Mouse (Mus musculus): Measurements from ENCODE around the gene Mcl1. TPM values are rescaled to one million over a fixed set of nuclear protein-coding genes. Genes with fewer than 3 reads are reported as not detected.
"Not testable (repeated sequence)": the region's sequence is repeated elsewhere in the genome, so short reads cannot be mapped to it uniquely, and the experiment has no call there.

The Mcl1 gene
- 60.9 and 70.2 TPM in 2 replicates for polyA plus RNA-seq (2015; fragmentation: Nextera tagmentation; extraction: Ambion mirVana)

DNA sequence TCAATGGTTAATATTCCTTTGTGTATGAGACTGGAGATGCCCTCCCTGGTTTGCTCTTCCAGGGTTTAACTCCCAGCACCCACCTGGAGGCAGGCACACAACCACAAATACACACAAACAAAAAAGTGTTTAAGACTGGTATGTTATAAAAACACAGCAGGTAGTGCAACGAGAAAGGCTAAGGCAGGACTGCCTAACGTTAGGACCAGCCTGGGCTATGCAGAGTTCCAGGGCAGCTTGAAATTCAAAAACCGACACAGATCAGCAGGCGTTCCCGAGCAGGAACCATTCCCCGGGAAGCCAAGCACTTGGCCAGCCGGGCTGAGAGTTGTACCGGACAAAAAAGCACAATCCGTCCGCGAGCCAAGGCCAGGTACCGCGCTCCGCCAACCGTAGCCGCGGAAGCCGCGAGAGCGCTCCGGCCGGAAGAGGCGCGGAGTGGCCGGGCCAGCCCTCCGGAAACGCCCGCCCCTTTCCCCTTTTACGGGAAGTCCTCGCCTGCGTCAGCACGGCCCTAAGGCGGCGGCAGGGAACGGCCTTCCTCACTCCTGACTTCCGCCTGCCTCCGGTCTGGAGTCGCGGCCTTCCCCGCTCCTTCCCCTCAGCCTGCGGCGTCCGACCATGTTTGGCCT lies at the start of gene Mcl1:
Mcl1 (plus strand) TSS at position 553 of the 632 bp plus-strand sequence.
- Histone ChIP-seq H3K9me3 (replicated peaks; ENCODE audit: low read length) (no peaks in the 10 kb centered on the region), H3K27ac (peak within 1 kb of the TSS; percentile 99), H3K4me3 (replicated peaks; ENCODE audit: low read depth, low read length) (peak within 1 kb of the TSS; percentile 100), H3K4me1 (replicated peaks; ENCODE audit: insufficient read depth, low read length) (peaks cover 14% of the 10 kb centered on the region; the same call in 1 of the 2 replicates), H3K9ac (ENCODE audit: low read depth, low read length) (peak within 1 kb of the TSS; percentile 100), H3K27me3 (ENCODE audit: insufficient read depth, low read length) (no peaks in the 10 kb centered on the region), H3K4me2 (ENCODE audit: low read length) (peak within 1 kb of the TSS; percentile 89), H3K36me3 (ENCODE audit: insufficient read depth, low read length) (peaks cover 9% of the 10 kb centered on the region; the same call in 1 of the 2 replicates)
- ATAC-seq (replicated peaks; ENCODE audit: low FRiP score, low read depth) (peak; percentile 96), DNase-seq (ENCODE audit: low spot score) (peak; percentile 98)
- under 1% methylated on average over 43 of the region's 43 CpGs for WGBS
- TF ChIP-seq CTCF (IDR thresholded peaks at IDR 0.05; ENCODE audit: low read depth), result no peak

- H3K4me3 ChIP-seq (replicated peaks; ENCODE audit: low read depth, low read length), result no peak overlapping the region
- H3K36me3 ChIP-seq (ENCODE audit: insufficient read depth, low read length), result peaks cover 24% of the 10 kb centered on the region
- H3K9ac ChIP-seq (ENCODE audit: low read depth, low read length), result no peak overlapping the region
- no peaks in the 10 kb centered on the region for H3K27me3 ChIP-seq (ENCODE audit: insufficient read depth, low read length)
- no peaks in the 10 kb centered on the region for H3K4me1 ChIP-seq (replicated peaks; ENCODE audit: insufficient read depth, low read length)
- no peak overlapping the region for H3K4me2 ChIP-seq (ENCODE audit: low read length)
- no peak for TF ChIP-seq CTCF (IDR thresholded peaks at IDR 0.05; ENCODE audit: low read depth)
- 77% methylated on average over 3 of the region's 3 CpGs for WGBS
- ATAC-seq (replicated peaks; ENCODE audit: low FRiP score, low read depth), result no peak
- no peak for DNase-seq (ENCODE audit: low spot score)
- H3K27ac ChIP-seq, result no peak overlapping the region
- H3K9me3 ChIP-seq (replicated peaks; ENCODE audit: low read length), result no peaks in the 10 kb centered on the region
Measured at GRCm38 (mm10) chr3:95609195-95609594, 49.4 kb upstream of the Mcl1 start.

GRCm38 (mm10) chr3:95613996-95614395 lies 44.6 kb upstream of the Mcl1 start:
- Histone ChIP-seq H3K9ac (ENCODE audit: low read depth, low read length) (no peak overlapping the region), H3K9me3 (replicated peaks; ENCODE audit: low read length) (no peaks in the 10 kb centered on the region), H3K4me1 (replicated peaks; ENCODE audit: insufficient read depth, low read length) (no peaks in the 10 kb centered on the region), H3K4me2 (ENCODE audit: low read length) (no peak overlapping the region), H3K4me3 (replicated peaks; ENCODE audit: low read depth, low read length) (no peak overlapping the region), H3K36me3 (ENCODE audit: insufficient read depth, low read length) (peaks cover 19% of the 10 kb centered on the region), H3K27ac (no peak overlapping the region), H3K27me3 (ENCODE audit: insufficient read depth, low read length) (no peaks in the 10 kb centered on the region)
- ATAC-seq (replicated peaks; ENCODE audit: low FRiP score, low read depth) (no peak), DNase-seq (ENCODE audit: low spot score) (no peak)
- TF ChIP-seq CTCF (IDR thresholded peaks at IDR 0.05; ENCODE audit: low read depth), result no peak
- WGBS, result 94% methylated on average over 1 of the region's 1 CpGs

DNA sequence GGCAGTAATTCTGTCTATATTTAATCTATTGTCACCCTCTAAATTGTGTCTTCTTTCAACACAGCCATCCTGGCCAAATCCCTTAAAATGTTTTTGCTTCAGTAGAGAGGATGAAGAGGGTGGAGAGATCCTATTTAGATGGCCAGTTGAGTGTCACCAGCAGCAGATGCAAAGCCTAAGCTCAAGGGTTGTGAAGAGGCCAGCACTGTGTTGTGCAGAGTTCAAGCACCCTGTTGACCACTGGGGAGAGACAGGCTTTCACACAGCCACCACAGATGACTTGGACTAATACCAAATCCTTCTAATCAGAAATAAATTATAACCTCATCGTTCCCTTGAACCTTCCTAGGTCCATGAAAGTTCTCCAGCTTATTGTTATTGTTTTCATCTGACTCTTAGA lies 40.1 kb upstream of the Mcl1 start:
- Histone ChIP-seq H3K4me1 (replicated peaks; ENCODE audit: insufficient read depth, low read length) (no peaks in the 10 kb centered on the region), H3K9ac (ENCODE audit: low read depth, low read length) (no peak overlapping the region), H3K4me3 (replicated peaks; ENCODE audit: low read depth, low read length) (no peak overlapping the region), H3K9me3 (replicated peaks; ENCODE audit: low read length) (no peaks in the 10 kb centered on the region), H3K27me3 (ENCODE audit: insufficient read depth, low read length) (no peaks in the 10 kb centered on the region), H3K4me2 (ENCODE audit: low read length) (no peak overlapping the region), H3K36me3 (ENCODE audit: insufficient read depth, low read length) (peaks cover 13% of the 10 kb centered on the region), H3K27ac (no peak overlapping the region)
- no peak for TF ChIP-seq CTCF (IDR thresholded peaks at IDR 0.05; ENCODE audit: low read depth)
- ATAC-seq (replicated peaks; ENCODE audit: low FRiP score, low read depth) (no peak), DNase-seq (ENCODE audit: low spot score) (no peak)
- WGBS, result 63% methylated on average over 1 of the region's 1 CpGs

- WGBS, result 81% methylated on average over 1 of the region's 1 CpGs
- no peak for ATAC-seq (replicated peaks; ENCODE audit: low FRiP score, low read depth)
- H3K4me1 ChIP-seq (replicated peaks; ENCODE audit: insufficient read depth, low read length), result peaks cover 5% of the 10 kb centered on the region
Measured at GRCm38 (mm10) chr3:95621241-95621640, 37.3 kb upstream of the Mcl1 start.

GRCm38 (mm10) chr3:95622421-95622820 lies 36.2 kb upstream of the Mcl1 start:
- H3K4me3 ChIP-seq (replicated peaks; ENCODE audit: low read depth, low read length); ATAC-seq (replicated peaks; ENCODE audit: low FRiP score, low read depth): not testable (repeated sequence)

More at GRCm38 (mm10) chr3:95621241-95621640, 37.3 kb upstream of the Mcl1 start:
- Histone ChIP-seq H3K4me2 (ENCODE audit: low read length) (no peak overlapping the region), H3K9me3 (replicated peaks; ENCODE audit: low read length) (no peaks in the 10 kb centered on the region), H3K4me3 (replicated peaks; ENCODE audit: low read depth, low read length) (no peak overlapping the region), H3K27me3 (ENCODE audit: insufficient read depth, low read length) (no peaks in the 10 kb centered on the region), H3K9ac (ENCODE audit: low read depth, low read length) (no peak overlapping the region), H3K27ac (no peak overlapping the region), H3K36me3 (ENCODE audit: insufficient read depth, low read length) (peaks cover 13% of the 10 kb centered on the region)
- no peak for DNase-seq (ENCODE audit: low spot score)
- TF ChIP-seq CTCF (IDR thresholded peaks at IDR 0.05; ENCODE audit: low read depth), result no peak

More at GRCm38 (mm10) chr3:95622421-95622820, 36.2 kb upstream of the Mcl1 start:
- not testable (repeated sequence) for H3K9ac ChIP-seq (ENCODE audit: low read depth, low read length); H3K36me3 ChIP-seq (ENCODE audit: insufficient read depth, low read length); H3K4me1 ChIP-seq (replicated peaks; ENCODE audit: insufficient read depth, low read length); H3K9me3 ChIP-seq (replicated peaks; ENCODE audit: low read length); H3K27ac ChIP-seq; DNase-seq (ENCODE audit: low spot score); H3K4me2 ChIP-seq (ENCODE audit: low read length); H3K27me3 ChIP-seq (ENCODE audit: insufficient read depth, low read length)
- 97% methylated on average over 20 of the region's 20 CpGs for WGBS

Measured in kidney, postnatal 0 days (tissue).